Mouse (Mus musculus) MEL (cell line): Measurements from ENCODE around the gene Dscam. TPM values are rescaled to one million over a fixed set of nuclear protein-coding genes. Genes with fewer than 3 reads are reported as not detected.

Source experiments
- DNase-seq: peaks from one replicate; pipeline ENCODE4 v3.0.0; 2011; ENCODE audit warnings: low read depth, low spot score
- H3K27ac ChIP-seq: 2 replicates; pipeline ENCODE4 v1.5.1; 2012; ENCODE audit warnings: low read depth, mild to moderate bottlenecking, control low read depth, low read length, moderate library complexity; ENCODE audit not compliant: control insufficient read depth
- H3K27me3 ChIP-seq, 2 experiments: fragments of 150-350 bp in 1 of 2; sonication (generic) in 1 of 2; 2 replicates each; pipeline ENCODE4 v1.6.1; 2012; ENCODE audit warnings: low read length in 2 of 2, mild to moderate bottlenecking in 2 of 2, improper control_type of control experiment in 1 of 2, moderate library complexity in 1 of 2; ENCODE audit not compliant: insufficient read depth in 2 of 2, control insufficient read depth in 1 of 2
- H3K36me3 ChIP-seq, 2 experiments: 2 replicates each; pipeline ENCODE4 v1.6.1; 2012 to 2014; ENCODE audit warnings: low read length in 2 of 2, improper control_type of control experiment in 1 of 2, inconsistent platforms in 1 of 2, mild to moderate bottlenecking in 1 of 2; ENCODE audit not compliant: insufficient read depth in 2 of 2, control insufficient read depth in 1 of 2
- H3K4me1 ChIP-seq, 2 experiments: fragments of 150-350 bp in 1 of 2; sonication (generic) in 1 of 2; 2 replicates each; pipeline ENCODE4 v1.6.1; 2012; ENCODE audit warnings: low read length in 2 of 2, improper control_type of control experiment in 1 of 2, mild to moderate bottlenecking in 1 of 2; ENCODE audit not compliant: insufficient read depth in 2 of 2, control insufficient read depth in 1 of 2
- H3K4me3 ChIP-seq, 2 experiments: fragments of 150-350 bp in 1 of 2; sonication (generic) in 1 of 2; 2 replicates each; pipeline ENCODE4 v1.5.1; 2012; ENCODE audit warnings: low read depth in 2 of 2, low read length in 2 of 2, mild to moderate bottlenecking in 2 of 2, moderate library complexity in 2 of 2, control low read depth in 1 of 2, improper control_type of control experiment in 1 of 2; ENCODE audit not compliant: control insufficient read depth in 1 of 2, insufficient read depth in 1 of 2
- H3K79me2 ChIP-seq: 2 replicates; pipeline ENCODE4 v1.6.1; 2012; ENCODE audit warnings: mild to moderate bottlenecking, low read length, moderate library complexity; ENCODE audit not compliant: control insufficient read depth, poor library complexity, insufficient read depth
- H3K9ac ChIP-seq: 2 replicates; pipeline ENCODE4 v1.6.1; 2012; ENCODE audit warnings: low read depth, mild to moderate bottlenecking, control low read depth, low read length, moderate library complexity; ENCODE audit not compliant: control insufficient read depth, poor library complexity, severe bottlenecking
- H3K9me3 ChIP-seq: fragments of 150-350 bp; sonication (generic); replicated peaks from 2 replicates; pipeline ENCODE4 v1.6.1; 2012; ENCODE audit warnings: mild to moderate bottlenecking, low read length, improper control_type of control experiment, moderate library complexity; ENCODE audit not compliant: insufficient read depth
- CHD1 ChIP-seq: IDR thresholded peaks from 2 replicates; pipeline ENCODE4 v1.6.1; 2012; ENCODE audit warnings: low read depth, mild to moderate bottlenecking, inconsistent platforms, low read length, improper control_type of control experiment
- CTCF ChIP-seq, 3 experiments: IDR thresholded peaks in 2 of 3; conservative IDR thresholded peaks in 1 of 3; 2 replicates each; pipeline ENCODE4 v1.5.1; 2011 to 2012; ENCODE audit warnings: low read length in 3 of 3, low read depth in 2 of 3, mild to moderate bottlenecking in 2 of 3, improper control_type of control experiment in 1 of 3, inconsistent platforms in 1 of 3, mixed read lengths in 1 of 3, moderate library complexity in 1 of 3; ENCODE audit not compliant: control insufficient read depth in 1 of 3, insufficient read depth in 1 of 3, poor library complexity in 1 of 3, severe bottlenecking in 1 of 3
- EP300 ChIP-seq, 2 experiments: IDR thresholded peaks; 2 replicates each; pipeline ENCODE4 v1.6.1; 2011; ENCODE audit warnings: improper control_type of control experiment in 2 of 2, low read length in 2 of 2, low read depth in 1 of 2, mild to moderate bottlenecking in 1 of 2
- GABPA ChIP-seq: IDR thresholded peaks from 2 replicates; pipeline ENCODE4 v1.6.1; 2012; ENCODE audit warnings: low read depth, mild to moderate bottlenecking, inconsistent platforms, low read length, improper control_type of control experiment, moderate library complexity
- GATA1 ChIP-seq: IDR thresholded peaks from 2 replicates; pipeline ENCODE4 v1.6.1; 2011; ENCODE audit warnings: low read depth, low read length, improper control_type of control experiment
- MEF2A ChIP-seq: IDR thresholded peaks from 2 replicates; pipeline ENCODE4 v1.6.1; 2014; ENCODE audit warnings: low read depth, mild to moderate bottlenecking, inconsistent platforms, low read length, improper control_type of control experiment; ENCODE audit not compliant: poor library complexity, insufficient replicate concordance, severe bottlenecking; ENCODE audit errors: extremely low read depth
- MXI1 ChIP-seq: IDR thresholded peaks from 2 replicates; pipeline ENCODE4 v1.6.1; 2011; ENCODE audit warnings: mild to moderate bottlenecking, low read depth, low read length, improper control_type of control experiment
- POLR2AphosphoS5 ChIP-seq: IDR thresholded peaks from 2 replicates; pipeline ENCODE4 v1.6.1; 2012; ENCODE audit warnings: low read depth, borderline replicate concordance, mild to moderate bottlenecking, inconsistent platforms, low read length, moderate library complexity, mixed read lengths
- TCF12 ChIP-seq: IDR thresholded peaks from 2 replicates; pipeline ENCODE4 v1.6.1; 2014; ENCODE audit warnings: low read depth, mild to moderate bottlenecking, inconsistent platforms, low read length, improper control_type of control experiment, moderate library complexity
- ZKSCAN1 ChIP-seq: IDR thresholded peaks from 2 replicates; pipeline ENCODE4 v1.6.1; 2012; ENCODE audit warnings: low read depth, mild to moderate bottlenecking, inconsistent platforms, low read length, improper control_type of control experiment, moderate library complexity
- polyA plus RNA-seq, 2 experiments: library from polyadenylated mRNA; stranded (reverse) in 1 of 2; unstranded in 1 of 2; fragments of >175 nt in 1 of 2; fragments of >200 nt in 1 of 2; gene quantifications; 2 replicates each; pipeline versions ENCODE4 v1.2.1 to v1.2.4; 2012; ENCODE audit warnings: low replicate concordance in 2 of 2, low read depth in 1 of 2; ENCODE audit not compliant: insufficient read length in 2 of 2, insufficient read depth in 1 of 2, missing spikeins in 1 of 2
- total RNA-seq: library from RNA; depleted of rRNA; stranded (reverse); fragments of 300-350 nt; gene quantifications from 2 replicates; pipeline ENCODE4 v1.2.3, GENCODE M21; 2012

Gene Dscam
- total and polyA plus RNA-seq, 3 experiments = not detected

DNA sequence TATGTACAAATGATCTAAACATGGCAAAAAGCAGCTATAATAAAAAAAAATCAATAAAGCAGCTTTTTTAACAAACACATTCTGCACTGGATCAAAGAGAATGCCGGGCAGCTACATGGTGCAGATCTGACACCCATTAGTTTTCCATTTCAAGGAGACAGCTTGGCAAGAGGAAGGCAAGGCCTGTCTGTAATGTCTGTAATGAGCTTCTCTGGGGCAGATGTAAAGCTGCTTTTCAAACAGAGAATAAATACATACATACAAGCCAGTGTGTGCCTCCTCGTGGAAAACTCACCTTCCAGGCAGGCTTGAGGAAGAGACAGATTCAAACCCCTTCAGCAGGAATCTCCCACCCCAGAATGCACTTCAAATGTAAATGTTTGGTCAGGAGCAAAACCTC, 167.7 kb downstream of the Dscam start:
- Histone ChIP-seq H3K4me3 (no peak overlapping the region), H3K27ac (no peak overlapping the region), H3K27me3 (no peaks in the 10 kb centered on the region), H3K79me2 (no peaks in the 10 kb centered on the region), H3K9me3 (no peaks in the 10 kb centered on the region), H3K36me3 (peaks cover 0 to 14% of the 10 kb centered on the region in 2 experiments; a peak in 2 of 4 replicates), H3K9ac (no peak overlapping the region), H3K4me1 (peaks cover 2 to 17% of the 10 kb centered on the region in 2 experiments; a peak in 3 of 4 replicates)
- DNase-seq = no peak
- no peak for TF ChIP-seq MEF2A
- TF ChIP-seq ZKSCAN1 = no peak

DNA sequence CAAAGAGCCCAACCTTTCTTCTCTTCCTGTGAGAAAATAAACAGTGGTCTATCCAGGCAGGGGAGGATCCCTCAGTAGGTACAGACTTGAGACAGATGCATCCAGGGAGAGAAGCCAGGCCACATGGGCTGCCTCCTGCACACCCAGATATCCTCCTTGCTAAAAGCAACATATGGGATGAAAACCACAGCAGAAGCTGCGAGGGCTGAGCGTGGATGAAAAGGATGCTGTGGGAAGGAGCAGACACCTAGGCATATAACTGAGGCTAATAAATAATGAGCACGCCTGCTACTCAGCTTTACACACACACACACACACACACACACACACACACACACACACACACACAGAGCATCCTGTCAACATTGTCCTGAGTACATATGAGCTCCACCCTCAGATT, 168.4 kb downstream of the Dscam start:
- H3K36me3 ChIP-seq = peaks cover 0 to 8% of the 10 kb centered on the region in 2 experiments; a peak in 2 of 4 replicates

DNA sequence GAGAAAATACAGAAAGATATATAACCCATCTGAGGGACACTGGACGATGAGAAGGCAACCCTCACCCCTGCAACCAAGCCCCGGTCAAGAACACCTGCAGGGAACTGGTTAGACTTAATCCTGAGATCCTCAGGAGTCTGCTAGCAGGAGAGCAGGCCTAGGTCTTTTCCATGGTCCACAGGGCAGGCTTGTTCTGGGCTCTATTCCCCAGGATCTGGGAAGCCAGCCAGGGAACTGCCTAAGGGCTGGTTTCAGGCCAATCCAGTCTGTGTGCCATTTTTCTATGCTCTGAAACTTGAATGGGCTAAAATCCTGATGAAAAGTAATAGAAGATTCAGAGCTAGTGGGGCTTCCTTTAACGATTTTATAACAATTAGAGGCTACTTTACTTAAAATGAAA, 173.7 kb downstream of the Dscam start:
- no peak for DNase-seq
- H3K9me3 ChIP-seq = no peaks in the 10 kb centered on the region
- no peak overlapping the region for H3K27ac ChIP-seq

More for the DNA sequence above, 168.4 kb downstream of the Dscam start:
- Histone ChIP-seq H3K27me3 (no peaks in the 10 kb centered on the region), H3K9me3 (no peaks in the 10 kb centered on the region), H3K79me2 (no peaks in the 10 kb centered on the region), H3K4me3 (no peak overlapping the region), H3K9ac (no peak overlapping the region), H3K27ac (no peak overlapping the region), H3K4me1 (peaks cover 0 to 11% of the 10 kb centered on the region in 2 experiments; a peak in 1 of 4 replicates)
- TF ChIP-seq CTCF (IDR thresholded peaks at IDR 0.05 in 2 of 3, conservative IDR thresholded peaks at IDR 0.05 in 1 of 3; ENCODE audit: control insufficient read depth in 1 of 3, insufficient read depth in 1 of 3, low read depth in 2 of 3, low read length in 3 of 3, poor library complexity in 1 of 3, severe bottlenecking in 1 of 3) (no peak), EP300 (IDR thresholded peaks at IDR 0.05; ENCODE audit: low read depth in 1 of 2, low read length in 2 of 2) (no peak), CHD1 (no peak), POLR2AphosphoS5 (no peak), TCF12 (no peak), MXI1 (no peak), GABPA (no peak), GATA1 (no peak)
- DNase-seq = no peak

More for the DNA sequence above, 173.7 kb downstream of the Dscam start:
- no peaks in the 10 kb centered on the region for H3K27me3 ChIP-seq
- H3K4me1 ChIP-seq = no peaks in the 10 kb centered on the region
- H3K36me3 ChIP-seq = no peaks in the 10 kb centered on the region
- TF ChIP-seq POLR2AphosphoS5 = no peak
- H3K4me3 ChIP-seq = no peak overlapping the region
- no peak overlapping the region for H3K9ac ChIP-seq
- no peaks in the 10 kb centered on the region for H3K79me2 ChIP-seq
